7 mouse cellular contexts compared by ENCODE assay signal in the genomic region with DNA sequence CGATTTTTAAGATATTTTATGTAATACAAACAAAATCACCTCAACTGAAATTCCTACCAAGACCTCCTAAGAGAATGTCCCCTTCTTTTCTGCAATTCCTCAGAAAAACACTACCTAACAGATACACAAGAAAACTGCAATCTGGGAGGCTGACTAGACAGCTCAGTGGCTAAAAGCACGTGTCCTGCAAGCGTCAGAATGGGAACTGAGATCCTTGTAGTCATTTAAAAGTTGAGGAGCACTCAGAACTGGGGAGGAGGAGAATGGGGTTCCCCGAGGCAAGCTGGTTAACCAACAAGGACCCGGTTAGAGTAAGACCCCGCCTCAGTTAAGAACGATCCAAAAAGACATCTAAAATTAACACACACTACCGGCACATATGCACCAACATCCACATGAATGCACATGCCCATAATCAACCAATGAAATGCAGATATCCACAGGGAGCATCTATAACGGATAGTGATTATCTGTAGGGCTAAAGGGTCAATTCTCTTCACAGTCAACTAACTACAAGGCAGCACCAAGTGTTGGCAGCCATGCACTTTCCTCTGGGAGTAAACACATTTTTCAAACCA. TPM values are rescaled to one million over a fixed set of nuclear protein-coding genes. Genes with fewer than 3 reads are reported as not detected.
DNase-seq lines count a peak whose midpoint lies in the region; ATAC-seq and TF ChIP-seq lines count a peak whose summit lies in the region.

No protein-coding gene starts in this region.

- peak overlapping the region; percentile 86; the same call in 1 of the 2 replicates for H3K27ac ChIP-seq in limb, embryonic 15.5 days
- H3K27ac ChIP-seq in stomach, postnatal 0 days (replicated peaks), result peak overlapping the region; percentile 88; the same call in 1 of the 2 replicates

- peaks cover 12% of the 10 kb centered on the region; the same call in 1 of the 2 replicates for H3K9me3 ChIP-seq in limb, embryonic 15.5 days
- peaks cover 12% of the 10 kb centered on the region for H3K9me3 ChIP-seq in stomach, postnatal 0 days (ENCODE audit: control insufficient read depth, low read length)

- peak; percentile 11 to 13 for DNase-seq in spleen, postnatal 10 days (ENCODE audit: low spot score in 2 of 2)
- no peak for DNase-seq in spleen, adult 18-20 months
- no peak for DNase-seq in stomach, postnatal 0 days (ENCODE audit: low spot score)
- no peak for DNase-seq in thymus, postnatal 14 days
- no peak for DNase-seq in left cerebral cortex, adult 9 months (ENCODE audit: low spot score in 2 of 2)

- TF ChIP-seq EP300 in stomach, postnatal 0 days (optimal IDR thresholded peaks at IDR 0.05), result no peak

- no peak for TF ChIP-seq CTCF in stomach, postnatal 0 days (IDR thresholded peaks at IDR 0.05; ENCODE audit: low read depth)

- peak overlapping the region; percentile 93 for H3K9ac ChIP-seq in limb, embryonic 15.5 days
- peak overlapping the region; percentile 90 for H3K9ac ChIP-seq in stomach, postnatal 0 days (ENCODE audit: low read length)

- ATAC-seq in erythroblast, adult 5-6 weeks (replicated peaks; ENCODE audit: low FRiP score, poor library complexity, severe bottlenecking), result 0 out of 2 replicates have a peak, but pooled peaks have one; percentile 15
- ATAC-seq in limb, embryonic 15.5 days (ENCODE audit: insufficient number of reproducible peaks, low FRiP score, low TSS enrichment, low read depth), result no peak
- ATAC-seq in stomach, postnatal 0 days (ENCODE audit: low FRiP score, low TSS enrichment), result no peak

- WGBS in limb, embryonic 15.5 days, result 27% methylated on average over 9 of the region's 9 CpGs
- 28% methylated on average over 9 of the region's 9 CpGs for WGBS in stomach, postnatal 0 days

- H3K27me3 ChIP-seq in limb, embryonic 15.5 days, result no peaks in the 10 kb centered on the region
- H3K27me3 ChIP-seq in stomach, postnatal 0 days (ENCODE audit: control insufficient read depth, insufficient read depth, low read length), result no peaks in the 10 kb centered on the region

- peak overlapping the region; percentile 99 for H3K4me3 ChIP-seq in limb, embryonic 15.5 days
- peak overlapping the region; percentile 91 for H3K4me3 ChIP-seq in stomach, postnatal 0 days (ENCODE audit: low read depth, low read length)

- peaks cover 8% of the 10 kb centered on the region; the same call in 1 of the 2 replicates for H3K4me1 ChIP-seq in limb, embryonic 15.5 days
- H3K4me1 ChIP-seq in stomach, postnatal 0 days (replicated peaks; ENCODE audit: control insufficient read depth, insufficient read depth), result peaks cover 9% of the 10 kb centered on the region; the same call in 1 of the 2 replicates

- peaks cover 15% of the 10 kb centered on the region for H3K36me3 ChIP-seq in limb, embryonic 15.5 days
- peaks cover 3% of the 10 kb centered on the region; the same call in 1 of the 2 replicates for H3K36me3 ChIP-seq in stomach, postnatal 0 days (ENCODE audit: control insufficient read depth, insufficient read depth, low read length)

- H3K4me2 ChIP-seq in limb, embryonic 15.5 days, result peak overlapping the region; percentile 85
- H3K4me2 ChIP-seq in stomach, postnatal 0 days (replicated peaks; ENCODE audit: low read depth), result peak overlapping the region; percentile 87

RNA-seq across cellular contexts. Expression of gene Orc2, which starts 1.0 kb away (rescaled TPM):
- 9.6 and 9.8 TPM in 2 replicates for total RNA-seq in erythroblast, adult 5-6 weeks (2015; ENCODE audit: low replicate concordance)
- total RNA-seq in erythroblast, adult 5-6 weeks (2017; ENCODE audit: low replicate concordance), result 21.9 and 22.0 TPM in 2 replicates
- polyA plus RNA-seq in limb, embryonic 15.5 days (2015; fragmentation: Nextera tagmentation; extraction: Ambion mirVana), result 23.7 and 27.2 TPM in 2 replicates
- polyA plus RNA-seq in stomach, postnatal 0 days (2015; fragmentation: Nextera tagmentation; extraction: Ambion mirVana), result 10.6 and 11.6 TPM in 2 replicates

RNA-seq across cellular contexts. Expression of gene Ppil3, which starts 58.6 kb away (rescaled TPM):
- 15.6 and 18.4 TPM in 2 replicates for total RNA-seq in erythroblast, adult 5-6 weeks (2015; ENCODE audit: low replicate concordance)
- 7.2 and 13.4 TPM in 2 replicates for total RNA-seq in erythroblast, adult 5-6 weeks (2017; ENCODE audit: low replicate concordance)
- 46.3 and 53.3 TPM in 2 replicates for polyA plus RNA-seq in limb, embryonic 15.5 days (2015; fragmentation: Nextera tagmentation; extraction: Ambion mirVana)
- polyA plus RNA-seq in stomach, postnatal 0 days (2015; fragmentation: Nextera tagmentation; extraction: Ambion mirVana), result 29.3 and 32.8 TPM in 2 replicates

RNA-seq across cellular contexts. Expression of gene Nif3l1, which starts 58.9 kb away (rescaled TPM):
- total RNA-seq in erythroblast, adult 5-6 weeks (2015; ENCODE audit: low replicate concordance), result 0.77 and 13.4 TPM in 2 replicates
- total RNA-seq in erythroblast, adult 5-6 weeks (2017; ENCODE audit: low replicate concordance), result 5.0 and 8.9 TPM in 2 replicates
- polyA plus RNA-seq in limb, embryonic 15.5 days (2015; fragmentation: Nextera tagmentation; extraction: Ambion mirVana), result 42.8 and 43.2 TPM in 2 replicates
- 20.9 and 23.7 TPM in 2 replicates for polyA plus RNA-seq in stomach, postnatal 0 days (2015; fragmentation: Nextera tagmentation; extraction: Ambion mirVana)

Comparison
In these comparisons a context has a peak if more than half of its experiments do, and no peak if none do; other contexts are left out.
1. DNase-seq: peak in spleen, postnatal 10 days (2 of 2); none in spleen, adult 18-20 months (0 of 2), stomach, postnatal 0 days (single experiment), thymus, postnatal 14 days (single experiment) and left cerebral cortex, adult 9 months (0 of 2).